Mouse (Mus musculus) MEL (cell line): ENCODE data around the gene Mindy3. TPM values are rescaled to one million over a fixed set of nuclear protein-coding genes. Genes with fewer than 3 reads are reported as not detected.

Experiments used
- DNase-seq: peaks from one replicate; pipeline ENCODE4 v3.0.0; 2011; ENCODE audit warnings: low read depth, low spot score
- H3K27ac ChIP-seq: 2 replicates; pipeline ENCODE4 v1.5.1; 2012; ENCODE audit warnings: low read depth, mild to moderate bottlenecking, control low read depth, low read length, moderate library complexity; ENCODE audit not compliant: control insufficient read depth
- H3K27me3 ChIP-seq, 2 experiments: fragments of 150-350 bp in 1 of 2; sonication (generic) in 1 of 2; 2 replicates each; pipeline ENCODE4 v1.6.1; 2012; ENCODE audit warnings: low read length in 2 of 2, mild to moderate bottlenecking in 2 of 2, improper control_type of control experiment in 1 of 2, moderate library complexity in 1 of 2; ENCODE audit not compliant: insufficient read depth in 2 of 2, control insufficient read depth in 1 of 2
- H3K36me3 ChIP-seq, 2 experiments: 2 replicates each; pipeline ENCODE4 v1.6.1; 2012 to 2014; ENCODE audit warnings: low read length in 2 of 2, improper control_type of control experiment in 1 of 2, inconsistent platforms in 1 of 2, mild to moderate bottlenecking in 1 of 2; ENCODE audit not compliant: insufficient read depth in 2 of 2, control insufficient read depth in 1 of 2
- H3K4me1 ChIP-seq, 2 experiments: fragments of 150-350 bp in 1 of 2; sonication (generic) in 1 of 2; 2 replicates each; pipeline ENCODE4 v1.6.1; 2012; ENCODE audit warnings: low read length in 2 of 2, improper control_type of control experiment in 1 of 2, mild to moderate bottlenecking in 1 of 2; ENCODE audit not compliant: insufficient read depth in 2 of 2, control insufficient read depth in 1 of 2
- H3K4me3 ChIP-seq, 2 experiments: fragments of 150-350 bp in 1 of 2; sonication (generic) in 1 of 2; 2 replicates each; pipeline ENCODE4 v1.5.1; 2012; ENCODE audit warnings: low read depth in 2 of 2, low read length in 2 of 2, mild to moderate bottlenecking in 2 of 2, moderate library complexity in 2 of 2, control low read depth in 1 of 2, improper control_type of control experiment in 1 of 2; ENCODE audit not compliant: control insufficient read depth in 1 of 2, insufficient read depth in 1 of 2
- H3K79me2 ChIP-seq: 2 replicates; pipeline ENCODE4 v1.6.1; 2012; ENCODE audit warnings: mild to moderate bottlenecking, low read length, moderate library complexity; ENCODE audit not compliant: control insufficient read depth, poor library complexity, insufficient read depth
- H3K9ac ChIP-seq: 2 replicates; pipeline ENCODE4 v1.6.1; 2012; ENCODE audit warnings: low read depth, mild to moderate bottlenecking, control low read depth, low read length, moderate library complexity; ENCODE audit not compliant: control insufficient read depth, poor library complexity, severe bottlenecking
- H3K9me3 ChIP-seq: fragments of 150-350 bp; sonication (generic); replicated peaks from 2 replicates; pipeline ENCODE4 v1.6.1; 2012; ENCODE audit warnings: mild to moderate bottlenecking, low read length, improper control_type of control experiment, moderate library complexity; ENCODE audit not compliant: insufficient read depth
- BHLHE40 ChIP-seq: IDR thresholded peaks from 2 replicates; pipeline ENCODE4 v1.6.1; 2012; ENCODE audit warnings: low read depth, mild to moderate bottlenecking, inconsistent platforms, low read length, improper control_type of control experiment, borderline replicate concordance
- CHD1 ChIP-seq: IDR thresholded peaks from 2 replicates; pipeline ENCODE4 v1.6.1; 2012; ENCODE audit warnings: low read depth, mild to moderate bottlenecking, inconsistent platforms, low read length, improper control_type of control experiment
- E2F4 ChIP-seq: IDR thresholded peaks from 2 replicates; pipeline ENCODE4 v1.6.1; 2011; ENCODE audit warnings: low read depth, low read length, improper control_type of control experiment, borderline replicate concordance
- ELF1 ChIP-seq: IDR thresholded peaks from 2 replicates; pipeline ENCODE4 v1.6.1; 2014; ENCODE audit warnings: low read depth, mild to moderate bottlenecking, inconsistent platforms, low read length, improper control_type of control experiment, moderate library complexity
- ETS1 ChIP-seq: IDR thresholded peaks from 2 replicates; pipeline ENCODE4 v1.6.1; 2012; ENCODE audit warnings: low read depth, mild to moderate bottlenecking, inconsistent platforms, low read length, improper control_type of control experiment, moderate library complexity
- GATA1 ChIP-seq: IDR thresholded peaks from 2 replicates; pipeline ENCODE4 v1.6.1; 2011; ENCODE audit warnings: low read depth, low read length, improper control_type of control experiment
- MAX ChIP-seq: IDR thresholded peaks from 2 replicates; pipeline ENCODE4 v1.6.1; 2011; ENCODE audit warnings: low read length, improper control_type of control experiment
- MEF2A ChIP-seq: IDR thresholded peaks from 2 replicates; pipeline ENCODE4 v1.6.1; 2014; ENCODE audit warnings: low read depth, mild to moderate bottlenecking, inconsistent platforms, low read length, improper control_type of control experiment; ENCODE audit not compliant: poor library complexity, insufficient replicate concordance, severe bottlenecking; ENCODE audit errors: extremely low read depth
- MXI1 ChIP-seq: IDR thresholded peaks from 2 replicates; pipeline ENCODE4 v1.6.1; 2011; ENCODE audit warnings: mild to moderate bottlenecking, low read depth, low read length, improper control_type of control experiment
- MYB ChIP-seq: IDR thresholded peaks from 2 replicates; pipeline ENCODE4 v1.6.1; 2011; ENCODE audit warnings: mild to moderate bottlenecking, low read depth, low read length, improper control_type of control experiment
- MYC ChIP-seq: IDR thresholded peaks from 2 replicates; pipeline ENCODE4 v1.6.1; 2011; ENCODE audit warnings: low read depth, mild to moderate bottlenecking, low read length, improper control_type of control experiment, moderate library complexity
- NELFE ChIP-seq: IDR thresholded peaks from 2 replicates; pipeline ENCODE4 v1.6.1; 2011; ENCODE audit warnings: low read depth, low read length, improper control_type of control experiment
- NRF1 ChIP-seq: IDR thresholded peaks from 2 replicates; pipeline ENCODE4 v1.6.1; 2014; ENCODE audit warnings: low read depth, mild to moderate bottlenecking, inconsistent platforms, low read length, improper control_type of control experiment, moderate library complexity; ENCODE audit not compliant: poor library complexity, insufficient read depth, severe bottlenecking
- RAD21 ChIP-seq: IDR thresholded peaks from 2 replicates; pipeline ENCODE4 v1.6.1; 2011; ENCODE audit warnings: mild to moderate bottlenecking, low read depth, low read length, improper control_type of control experiment
- TBP ChIP-seq: IDR thresholded peaks from 2 replicates; pipeline ENCODE4 v1.8.0; 2011; ENCODE audit warnings: low read depth, low read length, improper control_type of control experiment
- UBTF ChIP-seq: IDR thresholded peaks from 2 replicates; pipeline ENCODE4 v1.6.1; 2012; ENCODE audit warnings: low read depth, mild to moderate bottlenecking, inconsistent platforms, low read length, improper control_type of control experiment, moderate library complexity, borderline replicate concordance; ENCODE audit not compliant: insufficient read depth
- USF1 ChIP-seq: IDR thresholded peaks from 2 replicates; pipeline ENCODE4 v1.6.1; 2014; ENCODE audit warnings: low read depth, mild to moderate bottlenecking, inconsistent platforms, low read length, improper control_type of control experiment, moderate library complexity
- ZNF384 ChIP-seq: IDR thresholded peaks from 2 replicates; pipeline ENCODE4 v1.6.1; 2012; ENCODE audit warnings: low read depth, mild to moderate bottlenecking, inconsistent platforms, low read length, improper control_type of control experiment
- polyA plus RNA-seq, 2 experiments: library from polyadenylated mRNA; stranded (reverse) in 1 of 2; unstranded in 1 of 2; fragments of >175 nt in 1 of 2; fragments of >200 nt in 1 of 2; gene quantifications; 2 replicates each; pipeline versions ENCODE4 v1.2.1 to v1.2.4; 2012; ENCODE audit warnings: low replicate concordance in 2 of 2, low read depth in 1 of 2; ENCODE audit not compliant: insufficient read length in 2 of 2, insufficient read depth in 1 of 2, missing spikeins in 1 of 2
- total RNA-seq: library from RNA; depleted of rRNA; stranded (reverse); fragments of 300-350 nt; gene quantifications from 2 replicates; pipeline ENCODE4 v1.2.3, GENCODE M21; 2012; rRNA removed

The Mindy3 gene
- total and polyA plus RNA-seq, 3 experiments, result 23.8 to 40.6 TPM; not detected in 1

DNA sequence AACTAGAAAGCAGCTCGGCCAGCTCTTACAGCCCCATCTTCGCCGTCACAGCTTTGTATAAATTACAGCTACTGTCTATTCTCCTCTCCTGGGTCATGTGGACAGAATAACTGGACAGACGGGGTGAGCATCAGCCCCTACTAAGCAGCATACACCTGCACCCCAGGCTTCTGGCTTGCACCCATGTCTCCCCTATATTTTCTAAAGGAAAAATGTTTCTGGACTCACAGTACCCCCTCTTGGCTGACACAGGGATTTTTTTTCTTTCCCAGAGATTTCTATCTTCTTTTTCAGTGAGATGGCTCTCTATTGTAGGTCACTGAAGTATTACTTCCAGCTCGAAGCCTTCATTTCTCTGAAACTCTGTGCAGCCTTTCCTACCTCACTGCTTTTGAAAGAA lies 122.0 kb downstream of the Mindy3 start:
- DNase-seq, result no peak
- Histone ChIP-seq H3K4me3 (no peak overlapping the region), H3K9me3 (no peaks in the 10 kb centered on the region), H3K27me3 (no peaks in the 10 kb centered on the region; a peak in 1 of 4 replicates), H3K9ac (no peak overlapping the region), H3K27ac (no peak overlapping the region), H3K4me1 (no peaks in the 10 kb centered on the region), H3K79me2 (no peaks in the 10 kb centered on the region), H3K36me3 (no peaks in the 10 kb centered on the region)
- TF ChIP-seq MXI1, result no peak
- TF ChIP-seq ETS1, result no peak
- no peak for TF ChIP-seq BHLHE40
- TF ChIP-seq GATA1, result no peak
- no peak for TF ChIP-seq E2F4
- no peak for TF ChIP-seq RAD21
- TF ChIP-seq MYC, result no peak
- no peak for TF ChIP-seq MAX
- TF ChIP-seq USF1, result no peak
- no peak for TF ChIP-seq NRF1
- no peak for TF ChIP-seq ELF1
- TF ChIP-seq NELFE, result no peak
- no peak for TF ChIP-seq UBTF
- no peak for TF ChIP-seq MYB
- TF ChIP-seq ZNF384, result no peak
- no peak for TF ChIP-seq MEF2A
- TF ChIP-seq TBP, result no peak
- TF ChIP-seq CHD1, result no peak

Other genes starting within 250 kb of the Mindy3 start
- not detected in 2 replicates for gene Itga8, start 117.5 kb downstream of the Mindy3 start, total RNA-seq
- not detected for gene Itga8, start 117.5 kb downstream of the Mindy3 start, polyA plus RNA-seq